Mouse (Mus musculus): ENCODE results near the gene Bcl6. TPM values are rescaled to one million over a fixed set of nuclear protein-coding genes. Genes with fewer than 3 reads are reported as not detected.

Bcl6 gene
- polyA plus RNA-seq, 1 experiment, result 16.2 TPM

DNA sequence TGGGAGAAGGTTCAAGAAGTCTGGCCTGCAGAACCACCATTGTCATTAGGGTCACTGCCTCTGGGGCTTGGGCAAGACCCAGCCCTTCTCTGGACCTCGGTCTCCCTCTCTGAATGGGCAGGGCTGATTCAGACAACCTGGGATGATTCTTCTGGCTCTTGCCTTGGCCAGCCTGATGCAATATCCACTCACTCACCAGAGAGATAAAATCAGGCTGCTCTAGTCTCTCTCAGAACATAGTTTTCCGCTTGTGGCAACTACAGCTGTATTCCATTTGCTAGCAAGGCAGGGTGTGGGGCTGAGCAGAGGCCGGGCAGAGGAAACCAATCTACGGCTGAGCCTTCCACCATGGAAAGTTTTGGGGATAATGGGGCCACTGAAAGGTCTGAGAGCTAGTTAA lies 19.8 kb downstream of the Bcl6 start:
- H3K4me3 ChIP-seq (ENCODE audit: insufficient read depth, low read length), result no peak overlapping the region
- TF ChIP-seq CTCF (IDR thresholded peaks at IDR 0.05; ENCODE audit: extremely low read depth, insufficient read depth, low read length) (no peak), POLR2A (IDR thresholded peaks at IDR 0.05; ENCODE audit: extremely low read depth, insufficient read depth, low read length) (no peak)
- no peak overlapping the region for H3K27ac ChIP-seq (ENCODE audit: insufficient read depth, low read length)
- H3K4me1 ChIP-seq (ENCODE audit: control insufficient read depth, insufficient read depth, low read length), result no peaks in the 10 kb centered on the region

DNA sequence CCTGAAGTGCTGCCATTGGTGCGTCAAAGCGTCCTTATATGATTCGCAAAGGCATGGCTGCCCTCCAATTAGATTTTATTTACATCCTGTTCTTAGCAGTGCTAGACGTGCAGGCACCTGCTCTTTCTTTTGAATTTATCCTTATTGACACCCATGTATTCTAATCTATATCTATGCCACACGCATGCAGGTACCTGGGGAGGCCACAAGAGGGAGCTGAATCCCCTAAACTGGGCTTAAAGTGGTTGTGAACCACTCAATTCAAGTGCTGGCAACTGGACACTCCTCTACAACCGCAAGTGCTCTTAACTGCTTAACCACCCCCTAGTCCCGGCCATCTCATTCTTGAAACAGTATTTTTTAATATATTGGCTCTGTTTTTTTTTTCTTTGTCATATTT lies 21.4 kb downstream of the Bcl6 start:
- TF ChIP-seq CTCF (IDR thresholded peaks at IDR 0.05; ENCODE audit: extremely low read depth, insufficient read depth, low read length) (peak; percentile 37; the same call in 1 of the 2 replicates), POLR2A (IDR thresholded peaks at IDR 0.05; ENCODE audit: extremely low read depth, insufficient read depth, low read length) (no peak)
- Histone ChIP-seq H3K27ac (ENCODE audit: insufficient read depth, low read length) (no peak overlapping the region), H3K4me1 (ENCODE audit: control insufficient read depth, insufficient read depth, low read length) (no peaks in the 10 kb centered on the region), H3K4me3 (ENCODE audit: insufficient read depth, low read length) (no peak overlapping the region)

DNA sequence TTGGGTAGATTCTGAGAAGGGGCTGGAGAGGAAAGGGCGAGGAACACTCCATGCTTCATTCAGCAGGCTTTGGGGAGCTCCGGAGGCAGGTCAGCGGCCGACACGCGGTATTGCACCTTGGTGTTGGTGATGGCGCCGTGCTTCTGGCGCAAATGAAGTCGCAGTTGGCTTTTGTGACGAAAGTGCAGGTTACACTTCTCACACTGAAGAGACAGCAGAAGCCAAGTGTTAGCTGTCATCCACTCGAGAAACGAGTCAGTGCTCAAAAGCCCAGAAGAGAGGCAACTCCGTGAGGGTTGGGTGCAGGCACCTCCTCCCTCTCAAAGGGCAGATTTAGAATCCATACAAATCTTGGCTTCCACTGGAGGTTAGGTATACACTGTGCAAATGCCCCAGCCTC lies 22.6 kb downstream of the Bcl6 start:
- Histone ChIP-seq H3K27ac (ENCODE audit: insufficient read depth, low read length) (no peak overlapping the region), H3K4me3 (ENCODE audit: insufficient read depth, low read length) (no peak overlapping the region), H3K4me1 (ENCODE audit: control insufficient read depth, insufficient read depth, low read length) (no peaks in the 10 kb centered on the region)
- no peak for TF ChIP-seq CTCF (IDR thresholded peaks at IDR 0.05; ENCODE audit: extremely low read depth, insufficient read depth, low read length)
- TF ChIP-seq POLR2A (IDR thresholded peaks at IDR 0.05; ENCODE audit: extremely low read depth, insufficient read depth, low read length), result no peak

DNA sequence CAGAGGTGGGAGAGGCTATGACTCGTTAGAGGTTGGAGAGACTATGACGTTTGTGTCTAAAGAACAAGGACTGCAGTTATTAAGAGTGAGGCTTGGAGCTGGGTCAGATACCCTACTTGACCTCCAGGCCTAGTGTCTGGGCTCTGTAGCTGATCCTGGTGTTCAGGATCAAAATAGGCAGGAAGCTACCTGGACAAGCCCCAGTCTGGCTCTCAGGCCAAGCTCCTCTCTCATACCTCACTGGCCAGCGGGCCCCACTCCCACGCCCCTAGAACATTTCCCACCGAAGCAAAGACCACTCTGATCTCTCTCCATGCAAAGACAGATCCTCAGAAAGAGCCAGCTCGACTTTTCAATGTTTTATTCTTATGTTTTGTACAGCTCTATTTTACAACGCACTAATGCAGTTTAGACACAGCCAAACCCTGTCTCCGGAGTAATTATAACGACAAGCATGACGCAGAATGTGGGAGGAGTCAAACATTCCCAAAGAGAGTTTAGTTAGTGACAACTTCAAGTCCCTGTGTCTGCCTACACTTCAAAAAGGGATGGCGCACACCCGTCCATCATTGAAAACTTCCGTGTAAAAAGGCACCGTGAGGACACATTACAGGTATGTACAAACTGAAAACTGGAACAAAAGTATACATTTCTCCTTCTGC lies 23.8 kb downstream of the Bcl6 start:
- Histone ChIP-seq H3K27ac (ENCODE audit: insufficient read depth, low read length) (no peak overlapping the region), H3K4me1 (ENCODE audit: control insufficient read depth, insufficient read depth, low read length) (no peaks in the 10 kb centered on the region), H3K4me3 (ENCODE audit: insufficient read depth, low read length) (no peak overlapping the region)
- TF ChIP-seq POLR2A (IDR thresholded peaks at IDR 0.05; ENCODE audit: extremely low read depth, insufficient read depth, low read length), result no peak
- TF ChIP-seq CTCF (IDR thresholded peaks at IDR 0.05; ENCODE audit: extremely low read depth, insufficient read depth, low read length), result no peak

- H3K4me1 ChIP-seq (ENCODE audit: control insufficient read depth, insufficient read depth, low read length), result no peaks in the 10 kb centered on the region
- no peak overlapping the region for H3K4me3 ChIP-seq (ENCODE audit: insufficient read depth, low read length)
- TF ChIP-seq POLR2A (IDR thresholded peaks at IDR 0.05; ENCODE audit: extremely low read depth, insufficient read depth, low read length) (no peak), CTCF (IDR thresholded peaks at IDR 0.05; ENCODE audit: extremely low read depth, insufficient read depth, low read length) (no peak)
- no peak overlapping the region for H3K27ac ChIP-seq (ENCODE audit: insufficient read depth, low read length)
Observed at GRCm38 (mm10) chr16:23963896-23964668, 24.6 kb downstream of the Bcl6 start.

- H3K4me3 ChIP-seq (ENCODE audit: insufficient read depth, low read length), result no peak overlapping the region
- no peaks in the 10 kb centered on the region for H3K4me1 ChIP-seq (ENCODE audit: control insufficient read depth, insufficient read depth, low read length)
- TF ChIP-seq POLR2A (IDR thresholded peaks at IDR 0.05; ENCODE audit: extremely low read depth, insufficient read depth, low read length), result no peak
- peak; percentile 45 for TF ChIP-seq CTCF (IDR thresholded peaks at IDR 0.05; ENCODE audit: extremely low read depth, insufficient read depth, low read length)
- no peak overlapping the region for H3K27ac ChIP-seq (ENCODE audit: insufficient read depth, low read length)
Observed at GRCm38 (mm10) chr16:23962401-23962800, 26.3 kb downstream of the Bcl6 start.

DNA sequence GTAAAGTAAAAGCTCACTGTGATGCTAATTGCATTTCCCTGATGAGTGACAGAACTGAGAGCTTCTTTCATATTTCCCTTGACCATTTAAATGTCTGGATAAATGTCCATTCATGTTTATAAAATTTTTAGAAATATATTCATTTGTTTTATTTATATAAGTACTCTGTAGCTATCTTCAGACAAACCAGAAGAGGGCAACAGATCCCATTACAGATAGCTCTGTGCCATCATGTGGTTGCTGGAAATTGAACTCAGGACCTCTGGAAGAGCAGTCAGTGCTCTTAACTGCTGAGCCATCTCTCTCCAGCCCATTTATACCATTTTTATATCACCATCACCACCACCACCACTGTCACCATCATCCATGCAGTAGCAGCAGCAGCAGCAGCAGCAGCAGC lies 29.7 kb downstream of the Bcl6 start:
- Histone ChIP-seq H3K4me3 (ENCODE audit: insufficient read depth, low read length) (no peak overlapping the region), H3K4me1 (ENCODE audit: control insufficient read depth, insufficient read depth, low read length) (no peaks in the 10 kb centered on the region), H3K27ac (ENCODE audit: insufficient read depth, low read length) (no peak overlapping the region)
- TF ChIP-seq CTCF (IDR thresholded peaks at IDR 0.05; ENCODE audit: extremely low read depth, insufficient read depth, low read length) (no peak), POLR2A (IDR thresholded peaks at IDR 0.05; ENCODE audit: extremely low read depth, insufficient read depth, low read length) (no peak)

DNA sequence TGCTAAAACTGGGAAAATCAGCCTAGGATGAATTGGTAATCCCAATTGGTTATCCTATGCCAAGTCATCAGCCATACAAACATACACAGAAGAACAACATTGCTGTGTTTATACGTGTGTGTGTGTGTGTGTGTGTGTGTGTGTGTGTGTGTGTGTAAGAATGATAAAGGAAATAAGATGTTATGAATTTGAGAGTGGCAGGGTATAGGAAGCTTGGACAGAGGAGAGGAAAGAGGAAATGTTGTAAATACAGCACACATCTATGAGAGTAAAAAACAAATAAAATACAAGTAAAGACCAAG lies 34.7 kb downstream of the Bcl6 start:
- no peaks in the 10 kb centered on the region for H3K4me1 ChIP-seq (ENCODE audit: control insufficient read depth, insufficient read depth, low read length)
- H3K4me3 ChIP-seq (ENCODE audit: insufficient read depth, low read length), result no peak overlapping the region
- H3K27ac ChIP-seq (ENCODE audit: insufficient read depth, low read length), result no peak overlapping the region
- TF ChIP-seq CTCF (IDR thresholded peaks at IDR 0.05; ENCODE audit: extremely low read depth, insufficient read depth, low read length) (no peak), POLR2A (IDR thresholded peaks at IDR 0.05; ENCODE audit: extremely low read depth, insufficient read depth, low read length) (no peak)

GRCm38 (mm10) chr16:23953189-23953958 lies 35.3 kb downstream of the Bcl6 start:
- TF ChIP-seq POLR2A (IDR thresholded peaks at IDR 0.05; ENCODE audit: extremely low read depth, insufficient read depth, low read length) (no peak), CTCF (IDR thresholded peaks at IDR 0.05; ENCODE audit: extremely low read depth, insufficient read depth, low read length) (peak; percentile 55)
- H3K27ac ChIP-seq (ENCODE audit: insufficient read depth, low read length), result no peak overlapping the region
- no peaks in the 10 kb centered on the region for H3K4me1 ChIP-seq (ENCODE audit: control insufficient read depth, insufficient read depth, low read length)

More at GRCm38 (mm10) chr16:23953189-23953958, 35.3 kb downstream of the Bcl6 start:
- no peak overlapping the region for H3K4me3 ChIP-seq (ENCODE audit: insufficient read depth, low read length)

Measured in cortical plate, adult 2 months (tissue).